Comparison of ENCODE assay signal across 18 mouse cellular contexts in the genomic region with DNA sequence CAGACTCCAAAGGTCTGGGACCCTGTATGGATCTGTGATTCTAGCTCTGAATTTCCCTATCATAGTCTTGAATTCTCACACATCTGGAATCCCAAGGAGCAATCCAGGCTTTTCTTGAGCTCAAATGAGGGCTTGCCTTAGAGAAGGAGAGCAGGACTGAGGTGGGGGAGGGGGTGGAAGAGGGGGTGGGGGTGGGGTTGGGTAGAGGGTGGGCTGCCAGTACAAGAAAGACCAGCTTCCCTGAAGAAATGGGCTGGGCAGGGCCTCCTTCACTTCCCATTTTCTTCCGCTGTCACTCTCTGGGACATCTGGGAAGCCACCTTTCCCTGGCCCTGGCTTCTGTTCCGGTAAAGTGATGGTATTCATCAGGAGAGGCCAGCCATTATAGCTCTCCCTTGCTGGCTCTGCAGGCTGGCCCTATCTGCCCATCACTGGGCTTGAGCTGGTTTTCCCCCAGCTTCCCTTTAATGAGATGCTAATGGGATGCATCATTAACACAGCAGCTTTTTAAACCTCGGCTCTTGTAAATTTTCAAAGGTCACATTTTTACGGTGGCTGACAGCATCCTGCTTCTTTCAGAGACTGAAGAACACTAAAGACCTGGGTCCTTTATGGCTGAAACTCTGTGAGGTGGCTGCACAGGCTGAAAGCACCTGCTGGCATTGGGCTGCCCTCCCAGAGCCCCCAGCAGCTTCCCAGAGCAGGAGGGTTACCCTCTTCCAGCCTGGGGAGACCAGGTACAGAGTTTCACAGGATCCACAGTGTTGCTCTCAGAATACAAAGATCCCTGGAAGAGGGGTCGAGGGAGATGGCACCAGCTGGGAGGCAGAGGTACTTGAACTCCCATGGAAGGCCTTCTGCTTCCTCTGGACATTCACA.
DNase-seq lines count a peak whose midpoint lies in the region; ATAC-seq and TF ChIP-seq lines count a peak whose summit lies in the region.
"Had no signal": no experiment of that assay in that cellular context is flagged by ENCODE, and none has a peak within 500 bp of the region (broad histone marks: within the 10 kb centered on the region; RNA-seq: fewer than 3 reads in every experiment).

No protein-coding gene starts in this region.

- H3K4me1 ChIP-seq in kidney, embryonic 15.5 days, result peaks cover 8% of the 10 kb centered on the region; the same call in 1 of the 2 replicates
- H3K4me1 ChIP-seq in embryonic facial prominence, embryonic 13.5 days, result peaks cover 30% of the 10 kb centered on the region
- peaks cover 37% of the 10 kb centered on the region for H3K4me1 ChIP-seq in hindbrain, embryonic 13.5 days (replicated peaks)
- peaks cover 31% of the 10 kb centered on the region for H3K4me1 ChIP-seq in midbrain, embryonic 15.5 days
- no peaks in the 10 kb centered on the region for H3K4me1 ChIP-seq in cerebellum, adult 2 months (ENCODE audit: control insufficient read depth, insufficient read depth, low read length)
- H3K4me1 ChIP-seq: heart, embryonic 15.5 days had no signal

- DNase-seq in kidney, adult 8-10 months, result peak; percentile 13 to 36
- no peak for DNase-seq in urinary bladder, postnatal 4 days (ENCODE audit: low spot score in 2 of 2)
- DNase-seq in cerebellum, adult 2 months, result no peak
- DNase-seq: B cell, adult 2 months; cerebellum, postnatal 36 days; gastrocnemius, postnatal 25 days; layer of hippocampus, postnatal 36 days; right cerebral cortex, adult 18-20 months; thymus, postnatal 14 days had no signal

- 36% methylated on average over 5 of the region's 5 CpGs for WGBS in kidney, embryonic 15.5 days
- WGBS in embryonic facial prominence, embryonic 13.5 days, result 37% methylated on average over 5 of the region's 5 CpGs
- WGBS in hindbrain, embryonic 13.5 days, result 12% methylated on average over 5 of the region's 5 CpGs
- 24% methylated on average over 5 of the region's 5 CpGs for WGBS in midbrain, embryonic 15.5 days
- WGBS in cerebellum, adult 2 months, result 61% methylated on average over 5 of the region's 5 CpGs

- TF ChIP-seq CTCF in cerebellum, adult 2 months (IDR thresholded peaks at IDR 0.05; ENCODE audit: borderline replicate concordance, insufficient read depth, low read depth, low read length), result no peak

- H3K27ac ChIP-seq in kidney, embryonic 15.5 days, result no peak overlapping the region
- H3K27ac ChIP-seq in embryonic facial prominence, embryonic 13.5 days, result 0 out of 2 replicates have a peak overlapping the region, but pooled peaks have one; percentile 39
- H3K27ac ChIP-seq in hindbrain, embryonic 13.5 days, result peak overlapping the region; percentile 66; the same call in 1 of the 2 replicates
- peak overlapping the region; percentile 62 for H3K27ac ChIP-seq in midbrain, embryonic 15.5 days
- H3K27ac ChIP-seq in cerebellum, adult 2 months (ENCODE audit: insufficient read depth, low read length), result no peak overlapping the region
- H3K27ac ChIP-seq: heart, embryonic 15.5 days had no signal

- H3K4me2 ChIP-seq in kidney, embryonic 15.5 days, result no peak overlapping the region
- no peak overlapping the region for H3K4me2 ChIP-seq in embryonic facial prominence, embryonic 13.5 days
- no peak overlapping the region for H3K4me2 ChIP-seq in hindbrain, embryonic 13.5 days
- H3K4me2 ChIP-seq in midbrain, embryonic 15.5 days, result no peak overlapping the region
- H3K4me2 ChIP-seq: heart, embryonic 15.5 days had no signal

- H3K36me3 ChIP-seq in kidney, embryonic 15.5 days, result no peaks in the 10 kb centered on the region
- H3K36me3 ChIP-seq in embryonic facial prominence, embryonic 13.5 days, result peaks cover 6% of the 10 kb centered on the region; the same call in 1 of the 2 replicates
- peaks cover 5% of the 10 kb centered on the region; the same call in 1 of the 2 replicates for H3K36me3 ChIP-seq in hindbrain, embryonic 13.5 days
- 0 out of 2 replicates have a peak, but pooled peaks cover 3% of the 10 kb centered on the region for H3K36me3 ChIP-seq in midbrain, embryonic 15.5 days (replicated peaks)
- H3K36me3 ChIP-seq: G1E; heart, embryonic 15.5 days had no signal

- TF ChIP-seq POLR2A in cerebellum, adult 2 months (IDR thresholded peaks at IDR 0.05; ENCODE audit: borderline replicate concordance, insufficient read depth, low read length), result no peak

- ATAC-seq in kidney, embryonic 15.5 days (replicated peaks; ENCODE audit: low FRiP score), result no peak
- ATAC-seq in embryonic facial prominence, embryonic 13.5 days (ENCODE audit: insufficient number of reproducible peaks, insufficient read depth, low FRiP score, low TSS enrichment, low read depth), result no peak
- ATAC-seq in hindbrain, embryonic 13.5 days (ENCODE audit: low FRiP score), result peak; percentile 63
- peak; percentile 67 for ATAC-seq in midbrain, embryonic 15.5 days (replicated peaks)
- ATAC-seq in megakaryocyte-erythroid progenitor cell, adult 5-6 weeks (replicated peaks; ENCODE audit: low FRiP score, low TSS enrichment, poor library complexity, severe bottlenecking), result no peak
- ATAC-seq: activated CD4-positive, CD25-positive, alpha-beta regulatory T cell, adult 4 months; intestine, postnatal 0 days had no signal

- H3K4me3 ChIP-seq in kidney, embryonic 15.5 days (replicated peaks), result no peak overlapping the region
- no peak overlapping the region for H3K4me3 ChIP-seq in embryonic facial prominence, embryonic 13.5 days
- H3K4me3 ChIP-seq in hindbrain, embryonic 13.5 days, result no peak overlapping the region
- H3K4me3 ChIP-seq in midbrain, embryonic 15.5 days, result no peak overlapping the region
- H3K4me3 ChIP-seq in cerebellum, adult 2 months (replicated peaks; ENCODE audit: insufficient read depth, low read depth, low read length), result no peak overlapping the region
- H3K4me3 ChIP-seq: heart, embryonic 15.5 days had no signal

- H3K27me3 ChIP-seq in kidney, embryonic 15.5 days, result no peaks in the 10 kb centered on the region
- H3K27me3 ChIP-seq in embryonic facial prominence, embryonic 13.5 days, result 0 out of 2 replicates have a peak, but pooled peaks cover 2% of the 10 kb centered on the region
- H3K27me3 ChIP-seq in hindbrain, embryonic 13.5 days, result no peaks in the 10 kb centered on the region
- no peaks in the 10 kb centered on the region for H3K27me3 ChIP-seq in midbrain, embryonic 15.5 days (replicated peaks)
- H3K27me3 ChIP-seq in cerebellum, adult 2 months (ENCODE audit: control insufficient read depth, insufficient read depth, low read length), result no peaks in the 10 kb centered on the region
- H3K27me3 ChIP-seq: heart, embryonic 15.5 days had no signal

- H3K9ac ChIP-seq in kidney, embryonic 15.5 days, result no peak overlapping the region
- H3K9ac ChIP-seq in embryonic facial prominence, embryonic 13.5 days, result no peak overlapping the region
- 0 out of 2 replicates have a peak overlapping the region, but pooled peaks have one; percentile 43 for H3K9ac ChIP-seq in hindbrain, embryonic 13.5 days
- no peak overlapping the region for H3K9ac ChIP-seq in midbrain, embryonic 15.5 days
- H3K9ac ChIP-seq: heart, embryonic 15.5 days had no signal

- no peaks in the 10 kb centered on the region for H3K9me3 ChIP-seq in kidney, embryonic 15.5 days (replicated peaks)
- H3K9me3 ChIP-seq in embryonic facial prominence, embryonic 13.5 days, result no peaks in the 10 kb centered on the region
- no peaks in the 10 kb centered on the region for H3K9me3 ChIP-seq in hindbrain, embryonic 13.5 days
- no peaks in the 10 kb centered on the region for H3K9me3 ChIP-seq in midbrain, embryonic 15.5 days
- H3K9me3 ChIP-seq: heart, embryonic 15.5 days had no signal

Comparison
In these comparisons a context has a peak if more than half of its experiments do, and no peak if none do; other contexts are left out.
1. DNase-seq: peak in kidney, adult 8-10 months (2 of 2); none in urinary bladder, postnatal 4 days (0 of 2) and cerebellum, adult 2 months (0 of 2).
2. ATAC-seq: peak in hindbrain, embryonic 13.5 days (single experiment) and midbrain, embryonic 15.5 days (single experiment); none in kidney, embryonic 15.5 days (single experiment), embryonic facial prominence, embryonic 13.5 days (single experiment) and megakaryocyte-erythroid progenitor cell, adult 5-6 weeks (single experiment).
3. H3K27ac ChIP-seq: peak in embryonic facial prominence, embryonic 13.5 days (single experiment), hindbrain, embryonic 13.5 days (single experiment) and midbrain, embryonic 15.5 days (single experiment); none in kidney, embryonic 15.5 days (single experiment) and cerebellum, adult 2 months (single experiment).